Mouse (Mus musculus) frontal cortex, adult (tissue): Measurements from ENCODE around the gene Pou2f1.

Source experiments
- ATAC-seq: cut with Nextera tagmentation; 2 replicates; pipeline ENCODE4 v1.9.2; 2017; ENCODE audit warnings: mild to moderate bottlenecking, moderate library complexity, mixed read lengths; ENCODE audit not compliant: low TSS enrichment

Gene Pou2f1

GRCm38 (mm10) chr1:165961676-165962364 lies 40.7 kb downstream of the Pou2f1 start:
- ATAC-seq, result no peak

- no peak for ATAC-seq
These were observed 44.3 kb downstream of the Pou2f1 start for GRCm38 (mm10) chr1:165958159-165958558.

GRCm38 (mm10) chr1:165948214-165948813 lies 54.2 kb downstream of the Pou2f1 start:
- no peak for ATAC-seq

GRCm38 (mm10) chr1:165943270-165943669 lies 59.2 kb downstream of the Pou2f1 start:
- ATAC-seq, result peak; percentile 91

- peak; percentile 6; the same call in 1 of the 2 replicates for ATAC-seq
These were observed 67.0 kb downstream of the Pou2f1 start for GRCm38 (mm10) chr1:165935466-165935818.

- peak; percentile 91 for ATAC-seq
These were observed 67.6 kb downstream of the Pou2f1 start for GRCm38 (mm10) chr1:165934648-165935465.

GRCm38 (mm10) chr1:165933915-165934647 lies 68.4 kb downstream of the Pou2f1 start:
- ATAC-seq, result no peak

GRCm38 (mm10) chr1:165932842-165933241 lies 69.6 kb downstream of the Pou2f1 start:
- no peak for ATAC-seq

- no peak for ATAC-seq
These were observed 72.0 kb downstream of the Pou2f1 start for GRCm38 (mm10) chr1:165930510-165930909.

- ATAC-seq, result no peak
These were observed 74.8 kb downstream of the Pou2f1 start for GRCm38 (mm10) chr1:165927507-165928279.

GRCm38 (mm10) chr1:165925207-165925606 lies 77.3 kb downstream of the Pou2f1 start:
- no peak for ATAC-seq

GRCm38 (mm10) chr1:165922488-165922887 lies 80.0 kb downstream of the Pou2f1 start:
- no peak for ATAC-seq

- ATAC-seq, result no peak
These were observed 81.5 kb downstream of the Pou2f1 start for GRCm38 (mm10) chr1:165921026-165921425.

- no peak for ATAC-seq
These were observed 88.1 kb downstream of the Pou2f1 start for GRCm38 (mm10) chr1:165914416-165914801.

GRCm38 (mm10) chr1:165913720-165914415 lies 88.6 kb downstream of the Pou2f1 start:
- no peak for ATAC-seq

GRCm38 (mm10) chr1:165909471-165909870 lies 93.0 kb downstream of the Pou2f1 start:
- ATAC-seq, result no peak

GRCm38 (mm10) chr1:165908806-165909205 lies 93.7 kb downstream of the Pou2f1 start:
- ATAC-seq, result no peak

- ATAC-seq, result no peak
These were observed 94.3 kb downstream of the Pou2f1 start for GRCm38 (mm10) chr1:165908153-165908552.

- no peak for ATAC-seq
These were observed 98.9 kb downstream of the Pou2f1 start for GRCm38 (mm10) chr1:165903596-165903995.

GRCm38 (mm10) chr1:165891686-165892085 lies 110.8 kb downstream of the Pou2f1 start:
- ATAC-seq, result no peak
